Mouse (Mus musculus) olfactory bulb, adult 2 months (tissue): ENCODE results near the gene Ndufs6. TPM values are rescaled to one million over a fixed set of nuclear protein-coding genes. Genes with fewer than 3 reads are reported as not detected.

Source experiments
- H3K27ac ChIP-seq: fragments of 200-500 bp; 2 replicates; pipeline ENCODE4 v1.5.1; 2012; ENCODE audit warnings: low read depth, low read length; ENCODE audit not compliant: insufficient read depth
- H3K4me1 ChIP-seq: fragments of 200-500 bp; 2 replicates; pipeline ENCODE4 v1.6.1; 2012; ENCODE audit warnings: low read length; ENCODE audit not compliant: control insufficient read depth, insufficient read depth
- H3K4me3 ChIP-seq: fragments of 200-500 bp; 2 replicates; pipeline ENCODE4 v1.5.1; 2012; ENCODE audit warnings: mild to moderate bottlenecking, low read depth, low read length, moderate library complexity; ENCODE audit not compliant: insufficient read depth
- CTCF ChIP-seq: fragments of 200-500 bp; IDR thresholded peaks from 2 replicates; pipeline ENCODE4 v1.5.1; 2012; ENCODE audit warnings: low read depth, mild to moderate bottlenecking, low read length, moderate library complexity; ENCODE audit not compliant: insufficient read depth
- POLR2A ChIP-seq: fragments of 200-500 bp; IDR thresholded peaks from 2 replicates; pipeline ENCODE4 v1.6.1; 2012; ENCODE audit warnings: mild to moderate bottlenecking, low read depth, low read length, moderate library complexity; ENCODE audit not compliant: insufficient read depth
- WGBS: fragments of 180-500 bp; shearing (Covaris S2); methylation state at CpG from one replicate; pipeline ENCODE4 v1.1.7; 2018; 5-methylcytosine and 5-hydroxymethylcytosine counted together
- polyA plus RNA-seq: library from polyadenylated mRNA; stranded (reverse); fragments of >200 nt; gene quantifications from 2 replicates; pipeline ENCODE4 v1.2.4, GENCODE M21; 2012; ENCODE audit warnings: low replicate concordance; ENCODE audit not compliant: missing spikeins, insufficient read depth, insufficient read length

Ndufs6 gene
- polyA plus RNA-seq: not detected in 2 replicates

DNA sequence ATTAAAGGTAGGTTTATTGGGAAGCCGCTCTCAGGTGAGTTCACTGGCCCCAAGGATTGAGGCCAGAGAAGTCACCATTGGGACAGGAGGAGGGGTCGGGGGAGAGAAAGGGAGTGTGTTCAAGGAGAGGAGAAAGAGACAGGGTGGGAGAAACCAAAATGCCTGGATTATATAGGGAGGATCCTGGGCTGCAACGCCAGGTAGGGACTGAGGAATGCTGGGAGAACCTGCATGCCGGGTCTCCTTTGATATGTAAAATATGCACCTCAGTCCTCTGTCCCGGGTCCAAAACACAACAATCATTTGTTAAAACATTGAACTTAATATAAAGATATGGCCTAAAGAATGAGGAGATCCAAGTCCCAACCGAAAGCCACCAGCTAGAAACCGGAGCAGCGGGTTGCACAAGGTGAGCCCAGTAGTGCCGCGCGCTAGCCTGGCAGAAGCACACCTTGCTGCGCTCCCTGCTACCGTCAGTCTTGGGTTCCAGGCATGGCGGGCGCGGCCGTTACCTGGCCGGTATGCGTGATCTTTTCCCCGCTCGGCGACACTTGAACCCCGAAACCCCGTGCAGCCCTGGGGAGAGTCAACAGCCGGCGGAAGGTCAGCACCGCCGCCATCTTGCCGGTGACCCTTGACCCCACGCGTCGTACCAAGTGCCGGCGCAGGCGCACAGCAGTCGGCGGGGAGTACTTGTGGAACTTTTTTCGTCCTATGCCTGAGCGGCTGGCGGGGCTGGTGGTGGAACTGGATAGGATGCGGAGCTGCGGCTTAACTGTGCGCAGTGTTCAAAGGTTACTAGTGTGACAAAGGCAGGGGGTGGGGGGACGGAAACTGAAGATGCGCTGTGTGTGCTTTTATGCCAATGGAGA, at the start of gene Ndufs6, which contains the start of gene Mrpl36:
Gene Ndufs6 (minus strand): TSS at position 716 of the 872 bp plus-strand sequence.
Gene Mrpl36 (plus strand): TSS at position 687 of the 872 bp plus-strand sequence.
- Histone ChIP-seq H3K27ac (peak within 1 kb of the TSS; percentile 15; the same call in 1 of the 2 replicates), H3K4me3 (peak within 1 kb of the TSS; percentile 80)
- 1% methylated on average over 45 of the region's 45 CpGs for WGBS

GRCm38 (mm10) chr13:73377637-73378036, 49.3 kb upstream of the Ndufs6 start:
- Histone ChIP-seq H3K4me1 (no peaks in the 10 kb centered on the region; the same call in 1 of the 2 replicates), H3K4me3 (no peak overlapping the region), H3K27ac (no peak overlapping the region)
- 93% methylated on average over 9 of the region's 9 CpGs for WGBS
- TF ChIP-seq CTCF (no peak), POLR2A (no peak)

More for the DNA sequence above, at the start of gene Ndufs6, which contains the start of gene Mrpl36:
- no peak for TF ChIP-seq CTCF
- peak; percentile 77 for TF ChIP-seq POLR2A
- peaks cover 5% of the 10 kb centered on the region for H3K4me1 ChIP-seq

DNA sequence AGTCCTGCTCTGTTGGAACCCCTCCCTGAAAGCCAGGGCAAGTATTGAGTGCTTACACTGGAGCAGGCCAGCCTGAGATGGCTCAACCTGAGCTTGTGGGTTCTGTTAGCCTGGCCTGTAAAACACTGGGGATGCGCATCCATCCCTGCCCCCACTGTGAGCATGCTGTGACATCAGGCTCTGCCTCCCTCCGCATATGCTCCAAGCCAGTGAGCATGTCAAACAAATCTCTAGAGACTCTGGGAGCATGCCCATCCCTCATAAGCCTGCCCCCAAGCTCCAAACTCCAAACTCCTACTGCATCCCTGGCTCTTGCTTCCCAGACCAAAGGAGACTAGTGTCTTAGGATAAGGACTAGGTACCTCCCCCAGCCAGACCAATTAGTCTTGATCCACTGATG, 46.3 kb upstream of the Ndufs6 start:
- H3K4me1 ChIP-seq: no peaks in the 10 kb centered on the region
- no peak for TF ChIP-seq POLR2A
- TF ChIP-seq CTCF: no peak
- no peak overlapping the region for H3K4me3 ChIP-seq
- H3K27ac ChIP-seq: no peak overlapping the region
- WGBS: 79% methylated on average over 2 of the region's 2 CpGs

DNA sequence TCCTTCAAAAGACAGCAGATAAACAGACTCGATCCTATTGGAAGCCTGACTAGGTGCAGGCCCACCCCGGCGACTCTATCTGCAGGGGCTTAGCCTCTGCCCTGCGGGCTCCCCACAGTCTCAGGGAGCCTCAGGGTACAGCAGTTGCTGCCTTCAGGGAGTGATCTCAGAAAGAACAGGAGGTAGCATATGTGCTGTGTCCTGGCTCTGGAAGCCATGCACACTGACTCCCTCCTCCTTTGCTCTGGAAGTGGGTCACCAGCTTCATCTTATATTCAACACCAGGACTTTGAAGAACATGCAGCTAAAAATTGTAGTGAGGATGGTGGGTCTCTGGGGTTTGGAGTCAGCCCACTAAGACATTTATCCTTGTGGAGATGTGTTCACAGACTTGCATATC, 45.0 kb upstream of the Ndufs6 start:
- TF ChIP-seq POLR2A (no peak), CTCF (no peak)
- Histone ChIP-seq H3K27ac (no peak overlapping the region), H3K4me1 (no peaks in the 10 kb centered on the region), H3K4me3 (no peak overlapping the region)
- WGBS: 87% methylated on average over 4 of the region's 4 CpGs

- TF ChIP-seq CTCF (no peak), POLR2A (no peak)
- no peak overlapping the region for H3K4me3 ChIP-seq
These were observed 28.8 kb upstream of the Ndufs6 start for GRCm38 (mm10) chr13:73357106-73357505.

GRCm38 (mm10) chr13:73352491-73352890, 24.1 kb upstream of the Ndufs6 start:
- Histone ChIP-seq H3K27ac (no peak overlapping the region), H3K4me3 (no peak overlapping the region), H3K4me1 (no peaks in the 10 kb centered on the region)
- TF ChIP-seq POLR2A: no peak
- TF ChIP-seq CTCF: no peak

More at GRCm38 (mm10) chr13:73357106-73357505, 28.8 kb upstream of the Ndufs6 start:
- 93% methylated on average over 3 of the region's 3 CpGs for WGBS
- H3K27ac ChIP-seq: no peak overlapping the region
- no peaks in the 10 kb centered on the region for H3K4me1 ChIP-seq

- H3K4me3 ChIP-seq: no peak overlapping the region
- no peak overlapping the region for H3K27ac ChIP-seq
- TF ChIP-seq CTCF: no peak
- no peak for TF ChIP-seq POLR2A
- 63% methylated on average over 3 of the region's 3 CpGs for WGBS
- H3K4me1 ChIP-seq: no peaks in the 10 kb centered on the region
These were observed 23.6 kb upstream of the Ndufs6 start for GRCm38 (mm10) chr13:73351910-73352309.

GRCm38 (mm10) chr13:73350741-73351140, 22.4 kb upstream of the Ndufs6 start:
- no peak overlapping the region for H3K27ac ChIP-seq
- H3K4me1 ChIP-seq: no peaks in the 10 kb centered on the region
- 88% methylated on average over 9 of the region's 9 CpGs for WGBS

More at GRCm38 (mm10) chr13:73350741-73351140, 22.4 kb upstream of the Ndufs6 start:
- H3K4me3 ChIP-seq: no peak overlapping the region
- no peak for TF ChIP-seq CTCF
- no peak for TF ChIP-seq POLR2A
